Mouse (Mus musculus): ENCODE measurements around the gene Rars2.
"Not testable (repeated sequence)": the region's sequence is repeated elsewhere in the genome, so short reads cannot be mapped to it uniquely, and the experiment has no call there.

The Rars2 gene

DNA sequence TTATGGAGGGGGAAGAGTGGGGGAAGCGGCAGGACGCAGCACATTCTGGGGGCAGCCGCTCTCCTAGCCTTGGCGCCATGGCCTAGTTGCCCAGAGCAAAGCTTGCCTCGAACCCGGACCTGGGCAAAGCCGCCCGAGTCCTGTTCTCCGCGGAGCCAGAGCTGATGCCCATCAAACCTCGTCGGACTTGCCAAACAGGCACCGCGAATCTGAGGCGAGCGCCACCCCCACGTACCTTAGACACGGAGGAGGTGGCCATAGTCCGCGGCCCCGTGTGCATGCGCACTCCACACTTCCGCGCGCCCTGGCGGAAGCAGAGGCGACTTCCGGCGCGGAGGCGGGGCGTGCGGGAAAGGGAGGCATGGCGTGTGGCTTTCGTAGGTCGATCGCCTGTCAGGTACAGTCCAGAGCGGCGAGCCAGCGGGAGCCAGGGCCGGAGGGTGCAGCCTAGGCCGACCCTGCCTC lies at the start of gene Rars2, which contains the start of gene Orc3:
Gene Rars2, plus strand, starts transcription at position 328 of the 465 bp plus-strand sequence.
Gene Orc3, minus strand, starts transcription at position 315 of the 465 bp plus-strand sequence.
- peak; percentile 86 for DNase-seq (ENCODE audit: low read depth, low spot score)

- no peak for DNase-seq (ENCODE audit: low read depth, low spot score)
Observed at GRCm38 (mm10) chr4:34566226-34566625, 48.5 kb upstream of the Rars2 start.

DNA sequence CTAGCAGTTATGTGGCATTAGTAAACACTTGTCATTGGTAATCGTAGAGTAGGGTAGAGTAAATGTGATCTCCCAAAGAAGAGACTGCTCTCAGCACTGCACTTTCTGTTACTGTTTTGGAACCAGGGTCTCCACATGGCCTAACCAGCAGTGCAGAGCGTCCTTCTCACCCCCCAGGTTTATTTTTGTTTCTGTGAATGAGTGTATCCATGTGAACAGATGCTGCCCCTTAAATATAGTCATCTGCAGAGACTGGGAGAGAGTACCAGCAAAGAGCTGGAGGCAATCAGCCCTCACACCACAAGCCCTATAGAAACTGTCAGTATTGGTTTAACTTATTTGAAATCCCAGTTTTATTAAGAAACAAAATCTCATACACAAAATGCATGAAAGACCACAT lies 41.9 kb upstream of the Rars2 start:
- DNase-seq (ENCODE audit: low read depth, low spot score), result no peak

GRCm38 (mm10) chr4:34577028-34577427 lies 37.7 kb upstream of the Rars2 start:
- DNase-seq (ENCODE audit: low read depth, low spot score), result no peak

- DNase-seq (ENCODE audit: low read depth, low spot score), result no peak
Observed at GRCm38 (mm10) chr4:34579215-34579614, 35.5 kb upstream of the Rars2 start.

- not testable (repeated sequence) for DNase-seq (ENCODE audit: low read depth, low spot score)
Observed at GRCm38 (mm10) chr4:34581489-34581888, 33.3 kb upstream of the Rars2 start.

DNA sequence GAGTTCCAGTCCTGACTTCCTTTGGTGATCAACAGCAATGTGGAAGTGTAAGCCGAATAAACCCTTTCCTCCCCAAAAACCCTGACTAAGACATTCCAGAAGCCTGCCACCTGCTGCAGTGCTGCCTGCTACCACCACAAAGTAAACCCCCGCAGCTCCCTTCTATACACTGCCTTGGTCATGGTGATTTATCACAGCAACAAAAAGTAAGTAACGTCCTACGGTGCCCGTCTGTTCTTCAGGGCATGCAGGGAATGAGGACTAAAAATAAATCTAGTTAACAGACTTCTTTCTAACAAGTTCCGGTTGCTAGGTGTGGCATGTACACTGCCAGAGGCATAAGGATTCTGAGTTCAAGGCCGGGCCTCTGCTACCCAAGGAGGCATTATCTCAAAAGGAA lies 32.8 kb upstream of the Rars2 start:
- no peak for DNase-seq (ENCODE audit: low read depth, low spot score)

GRCm38 (mm10) chr4:34582476-34582875 lies 32.3 kb upstream of the Rars2 start:
- no peak for DNase-seq (ENCODE audit: low read depth, low spot score)

- DNase-seq (ENCODE audit: low read depth, low spot score), result no peak
Observed at GRCm38 (mm10) chr4:34583427-34583826, 31.3 kb upstream of the Rars2 start.

DNA sequence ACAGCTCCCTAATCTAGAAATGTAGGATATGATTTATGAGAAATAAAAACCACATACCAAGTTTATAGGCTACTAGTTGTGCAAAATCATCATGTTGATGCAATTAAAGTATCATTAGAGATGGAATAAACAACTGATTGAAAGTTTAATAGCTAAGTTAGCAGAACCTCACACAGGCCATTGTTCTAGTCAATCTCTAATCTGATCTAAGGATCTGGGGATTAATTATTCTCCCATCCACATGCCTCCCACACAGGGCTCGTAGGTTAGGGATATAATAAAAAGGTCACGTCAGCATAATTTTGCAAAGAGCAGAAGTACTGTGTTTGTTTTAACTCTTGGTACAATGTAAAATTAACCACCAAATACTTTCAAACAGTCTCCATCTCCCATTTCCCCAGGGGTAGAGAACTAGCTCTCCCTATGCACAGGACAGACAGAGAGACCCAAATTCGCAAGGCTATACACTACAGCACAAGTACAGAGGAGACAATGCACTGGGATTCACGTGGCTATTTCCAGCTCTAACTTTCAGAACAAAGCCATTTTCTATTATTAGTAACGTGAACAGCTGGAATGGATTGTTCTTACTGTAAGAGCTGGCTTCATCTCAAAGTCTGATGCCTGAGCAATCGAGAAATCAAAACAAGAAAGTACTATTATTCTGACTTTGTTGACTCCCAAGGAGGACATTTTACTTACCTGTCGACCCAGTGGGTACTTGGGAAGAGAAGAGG lies 29.7 kb upstream of the Rars2 start:
- no peak for DNase-seq (ENCODE audit: low read depth, low spot score)

- DNase-seq (ENCODE audit: low read depth, low spot score), result no peak
Observed at GRCm38 (mm10) chr4:34603123-34603522, 11.6 kb upstream of the Rars2 start.

DNA sequence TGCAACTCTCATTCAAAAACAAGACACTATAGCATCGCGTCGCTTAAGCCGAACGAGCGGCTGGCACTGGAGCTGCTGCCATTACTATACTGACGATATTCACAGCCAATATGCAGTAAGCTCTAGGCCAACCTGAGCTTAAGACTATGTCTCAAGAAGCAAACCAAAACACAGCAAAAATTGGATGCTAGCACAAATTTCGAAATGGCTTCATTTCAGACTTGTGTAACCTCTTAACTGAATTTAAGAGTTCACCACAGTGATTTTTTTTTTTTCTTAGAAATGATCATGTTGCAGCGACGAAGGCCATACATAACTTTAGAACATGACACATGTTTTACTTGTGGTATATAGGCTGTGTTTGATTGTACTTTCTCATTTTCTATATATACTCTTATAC lies 8.1 kb upstream of the Rars2 start:
- no peak for DNase-seq (ENCODE audit: low read depth, low spot score)

- peak; percentile 1 for DNase-seq (ENCODE audit: low read depth, low spot score)
Observed at GRCm38 (mm10) chr4:34613571-34614145, 1.1 kb upstream of the Rars2 start.

GRCm38 (mm10) chr4:34615303-34615702 lies 546 bp downstream of the Rars2 start:
- peak; percentile 9 for DNase-seq (ENCODE audit: low read depth, low spot score)

GRCm38 (mm10) chr4:34616146-34616545 lies 1.4 kb downstream of the Rars2 start:
- DNase-seq (ENCODE audit: low read depth, low spot score), result no peak

DNA sequence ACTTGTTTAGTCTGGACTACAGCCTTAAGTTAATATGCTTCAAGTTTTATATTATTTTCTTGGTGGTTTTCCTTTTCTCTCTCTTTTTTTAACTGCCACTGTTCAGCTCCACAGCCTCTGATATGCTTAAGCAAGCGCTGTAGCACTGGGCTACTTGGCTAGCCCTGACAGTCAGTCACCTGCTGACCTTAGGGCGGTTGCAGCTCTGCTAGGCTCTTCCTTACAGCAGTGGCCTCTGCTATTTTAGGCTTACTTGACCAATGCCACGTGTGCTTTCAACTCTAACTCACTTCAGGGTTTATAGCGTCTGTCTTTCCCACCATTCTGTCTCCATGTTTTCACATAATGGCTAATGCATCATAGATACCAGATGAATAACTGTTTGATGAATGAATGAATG lies 10.8 kb downstream of the Rars2 start:
- DNase-seq (ENCODE audit: low read depth, low spot score), result no peak

DNA sequence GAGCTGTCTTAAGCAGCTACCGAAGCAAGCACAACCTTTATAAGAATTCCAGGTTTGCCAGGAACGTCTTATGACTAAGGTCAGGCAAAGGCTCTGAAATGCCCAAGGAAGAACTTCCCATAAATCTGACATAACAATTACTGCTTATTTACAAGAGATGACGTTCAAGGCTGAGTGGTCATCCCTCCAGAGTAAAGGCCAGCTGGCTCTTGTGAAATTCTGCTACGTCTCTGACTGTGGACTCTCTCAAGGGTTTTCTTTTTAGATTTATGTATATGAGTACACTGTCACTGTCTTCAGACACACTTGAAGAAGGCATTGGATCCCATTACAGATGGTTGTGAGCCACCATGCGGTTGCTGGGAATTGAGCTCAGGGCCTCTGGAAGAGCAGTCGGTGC lies 11.6 kb downstream of the Rars2 start:
- no peak for DNase-seq (ENCODE audit: low read depth, low spot score)

GRCm38 (mm10) chr4:34629956-34630355 lies 15.2 kb downstream of the Rars2 start:
- no peak for DNase-seq (ENCODE audit: low read depth, low spot score)

GRCm38 (mm10) chr4:34634129-34634528 lies 19.4 kb downstream of the Rars2 start:
- no peak for DNase-seq (ENCODE audit: low read depth, low spot score)

DNA sequence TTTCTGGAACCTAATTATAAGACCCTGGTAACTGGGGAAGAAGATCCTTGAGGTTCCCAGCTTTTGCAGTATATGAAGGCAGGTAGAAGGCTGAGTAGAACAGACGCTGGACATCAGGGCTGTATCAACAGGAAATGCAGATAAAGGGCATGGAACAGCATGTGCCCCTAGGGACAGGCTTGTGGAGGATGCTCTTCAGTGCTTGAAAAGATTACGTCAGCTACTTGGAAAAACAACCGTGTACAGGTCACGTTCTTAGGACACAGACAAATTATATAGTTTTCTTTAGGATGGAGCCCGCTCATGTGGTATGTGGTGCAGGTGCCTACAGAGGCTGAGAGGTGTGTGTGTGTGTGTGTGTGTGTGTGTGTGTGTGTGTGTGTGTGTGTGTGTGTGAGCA lies 21.3 kb downstream of the Rars2 start:
- DNase-seq (ENCODE audit: low read depth, low spot score), result no peak

GRCm38 (mm10) chr4:34637386-34637785 lies 22.6 kb downstream of the Rars2 start:
- no peak for DNase-seq (ENCODE audit: low read depth, low spot score)

DNA sequence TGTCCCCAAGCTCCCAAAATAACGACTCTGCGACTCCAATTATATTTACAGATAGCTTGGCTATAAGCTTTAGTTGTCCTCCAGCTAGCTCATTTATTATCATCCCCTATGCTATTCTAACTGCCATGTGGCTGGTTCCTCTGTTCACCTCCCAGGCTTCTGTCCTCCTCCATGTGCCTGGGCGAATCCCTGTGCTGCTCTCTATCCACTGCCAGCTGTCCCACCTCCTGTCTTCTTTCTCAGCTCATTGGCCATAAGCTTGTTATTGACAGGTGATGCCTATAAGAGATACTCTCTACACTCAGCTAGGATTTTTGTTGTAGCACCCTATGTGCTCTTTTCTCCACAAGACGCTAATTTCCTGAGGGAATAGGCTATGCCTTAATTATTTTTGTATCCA lies 23.1 kb downstream of the Rars2 start:
- no peak for DNase-seq (ENCODE audit: low read depth, low spot score)

GRCm38 (mm10) chr4:34639745-34640364 lies 25.1 kb downstream of the Rars2 start:
- no peak for DNase-seq (ENCODE audit: low read depth, low spot score)

Measured in c-Kit-negative CD71-positive TER-119-positive erythroid progenitor cells, embryonic 14.5 days (primary cell).